Comparison of ENCODE assay signal across 27 mouse cellular contexts in the genomic region with DNA sequence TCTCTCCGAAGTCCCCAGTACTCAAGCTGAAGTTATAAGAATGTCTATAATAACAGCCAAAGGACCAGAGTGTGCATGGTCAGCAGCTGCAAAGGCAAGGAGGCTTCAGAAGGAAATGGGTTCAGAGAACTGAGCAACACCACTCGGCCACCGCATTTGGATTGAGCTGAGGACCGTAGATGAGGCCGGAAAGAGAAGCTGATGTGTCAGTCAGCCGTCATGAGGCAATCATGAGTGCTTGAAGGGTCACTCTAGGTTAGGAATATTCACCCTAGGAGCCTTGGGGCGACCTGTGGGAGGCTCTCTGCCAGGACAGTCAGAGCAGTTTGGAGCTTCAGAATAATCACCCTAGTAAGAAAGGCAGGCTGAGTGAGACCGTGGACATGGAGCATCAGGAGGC. TPM values are rescaled to one million over a fixed set of nuclear protein-coding genes. Genes with fewer than 3 reads are reported as not detected.
DNase-seq lines count a peak whose midpoint lies in the region; ATAC-seq and TF ChIP-seq lines count a peak whose summit lies in the region.
"Had no signal": no experiment of that assay in that cellular context is flagged by ENCODE, and none has a peak within 500 bp of the region (broad histone marks: within the 10 kb centered on the region; RNA-seq: fewer than 3 reads in every experiment).

No protein-coding gene starts in this region.

- TF ChIP-seq POLR2A in bone marrow macrophage, adult 2 months (IDR thresholded peaks at IDR 0.05; ENCODE audit: borderline replicate concordance, low read depth, low read length) = no peak
- no peak for TF ChIP-seq POLR2A in cerebellum, adult 2 months (IDR thresholded peaks at IDR 0.05; ENCODE audit: borderline replicate concordance, insufficient read depth, low read length)

- no peak overlapping the region for H3K4me2 ChIP-seq in forebrain, embryonic 14.5 days (ENCODE audit: low read length)
- H3K4me2 ChIP-seq: forebrain, embryonic 12.5 days; heart, embryonic 11.5 days; hindbrain, embryonic 14.5 days; intestine, embryonic 15.5 days had no signal

- peak overlapping the region; percentile 93 for H3K27ac ChIP-seq in bone marrow macrophage, adult 2 months (ENCODE audit: insufficient read depth, low read depth, low read length)
- no peak overlapping the region for H3K27ac ChIP-seq in forebrain, embryonic 14.5 days (ENCODE audit: low read depth, low read length)
- H3K27ac ChIP-seq in cerebellum, adult 2 months (ENCODE audit: insufficient read depth, low read length) = no peak overlapping the region
- H3K27ac ChIP-seq: forebrain, embryonic 12.5 days; hindbrain, embryonic 14.5 days; intestine, embryonic 15.5 days; midbrain, embryonic 10.5 days had no signal

- peak; percentile 68 for ATAC-seq in granulocyte monocyte progenitor cell, adult 5-6 weeks (replicated peaks; ENCODE audit: poor library complexity, severe bottlenecking)
- ATAC-seq in megakaryocyte, adult 5-6 weeks (ENCODE audit: poor library complexity, severe bottlenecking) = peak; percentile 39
- ATAC-seq in forebrain, embryonic 14.5 days = no peak
- ATAC-seq: intestine, embryonic 15.5 days had no signal

- no peak overlapping the region for H3K4me3 ChIP-seq in bone marrow macrophage, adult 2 months (ENCODE audit: insufficient read depth, low read length)
- no peak overlapping the region for H3K4me3 ChIP-seq in forebrain, embryonic 14.5 days (ENCODE audit: low read depth, low read length)
- H3K4me3 ChIP-seq in cerebellum, adult 2 months (replicated peaks; ENCODE audit: insufficient read depth, low read depth, low read length) = no peak overlapping the region
- H3K4me3 ChIP-seq: forebrain, embryonic 12.5 days; intestine, embryonic 15.5 days; midbrain, embryonic 10.5 days had no signal

- H3K36me3 ChIP-seq in forebrain, embryonic 14.5 days (ENCODE audit: control insufficient read depth, insufficient read depth, low read length) = no peaks in the 10 kb centered on the region
- H3K36me3 ChIP-seq: intestine, embryonic 15.5 days had no signal

- no peaks in the 10 kb centered on the region for H3K9me3 ChIP-seq in forebrain, embryonic 14.5 days (replicated peaks; ENCODE audit: control insufficient read depth, low read length)
- H3K9me3 ChIP-seq: intestine, embryonic 15.5 days; midbrain, embryonic 10.5 days had no signal

- no peak for TF ChIP-seq CTCF in bone marrow macrophage, adult 2 months (IDR thresholded peaks at IDR 0.05; ENCODE audit: low read depth, low read length)
- no peak for TF ChIP-seq CTCF in cerebellum, adult 2 months (IDR thresholded peaks at IDR 0.05; ENCODE audit: borderline replicate concordance, insufficient read depth, low read depth, low read length)

- H3K27me3 ChIP-seq in forebrain, embryonic 14.5 days (replicated peaks; ENCODE audit: control insufficient read depth, insufficient read depth, low read length) = no peaks in the 10 kb centered on the region
- H3K27me3 ChIP-seq in cerebellum, adult 2 months (ENCODE audit: control insufficient read depth, insufficient read depth, low read length) = no peaks in the 10 kb centered on the region
- H3K27me3 ChIP-seq: forebrain, embryonic 12.5 days; intestine, embryonic 15.5 days had no signal

- no peak overlapping the region for H3K9ac ChIP-seq in forebrain, embryonic 14.5 days (ENCODE audit: low read length)
- H3K9ac ChIP-seq: forebrain, embryonic 12.5 days; hindbrain, embryonic 14.5 days; intestine, embryonic 15.5 days had no signal

- peaks cover 38% of the 10 kb centered on the region for H3K4me1 ChIP-seq in bone marrow macrophage, adult 2 months (ENCODE audit: control insufficient read depth, insufficient read depth, low read length)
- H3K4me1 ChIP-seq in forebrain, embryonic 14.5 days (ENCODE audit: control insufficient read depth, insufficient read depth, low read length) = no peaks in the 10 kb centered on the region
- no peaks in the 10 kb centered on the region for H3K4me1 ChIP-seq in cerebellum, adult 2 months (ENCODE audit: control insufficient read depth, insufficient read depth, low read length)
- H3K4me1 ChIP-seq: forebrain, embryonic 12.5 days; intestine, embryonic 15.5 days; midbrain, embryonic 10.5 days had no signal

- WGBS in forebrain, embryonic 14.5 days = 93% methylated on average over 8 of the region's 8 CpGs
- WGBS in cerebellum, adult 2 months = 89% methylated on average over 8 of the region's 8 CpGs

- peak; percentile 56 for DNase-seq in layer of hippocampus, adult 9-11 months
- DNase-seq in layer of hippocampus, postnatal 10 days (ENCODE audit: low spot score in 2 of 2) = no peak
- DNase-seq in forebrain, embryonic 14.5 days (ENCODE audit: low spot score) = no peak
- no peak for DNase-seq in cerebellum, adult 2 months
- DNase-seq in left cerebral cortex, adult 18-20 months (ENCODE audit: low spot score in 2 of 2) = no peak
- DNase-seq: adrenal gland, adult 2 months; cerebellum, adult 11-12 months; gastrocnemius, postnatal 25 days; kidney, adult 9 months; left cerebral cortex, postnatal 4 days; lung, adult 18-20 months; lung, postnatal 14 days; retina, postnatal 1 day had no signal

RNA-seq across cellular contexts. Expression of a gene that starts 55.4 kb away (rescaled TPM):
- total RNA-seq in layer of hippocampus, postnatal 10 days (2021) = not detected
- not detected in 2 replicates for polyA plus RNA-seq in bone marrow macrophage, adult 2 months (2012; ENCODE audit: insufficient read depth, insufficient read length, missing spikeins)
- 0.49 TPM in 1 of 2 replicates, not detected in the other for total RNA-seq in granulocyte monocyte progenitor cell, adult 5-6 weeks (2014; fragmentation: Nextera tagmentation)
- total RNA-seq in granulocyte monocyte progenitor cell, adult 5-6 weeks (2017) = not detected in 2 replicates
- total RNA-seq in megakaryocyte, adult 5-6 weeks (2015) = not detected in 2 replicates
- total RNA-seq in megakaryocyte, adult 5-6 weeks (2017) = not detected in 2 replicates
- not detected in 2 replicates for polyA plus RNA-seq in forebrain, embryonic 14.5 days (2014; fragmentation: Nextera tagmentation; extraction: Ambion mirVana)
- polyA plus RNA-seq in cerebellum, adult 2 months (2012; rRNA removed) = not detected in 2 replicates
- not detected for total RNA-seq in left cerebral cortex, adult 18-20 months (2021)
- total RNA-seq: adrenal gland, adult 2 months; gastrocnemius, postnatal 25 days; heart, postnatal 25 days; left cerebral cortex, postnatal 4 days; midbrain, postnatal 0 days had no signal
- polyA plus RNA-seq: adrenal gland, adult 2 months; C2C12; cortical plate, adult 2 months; embryonic facial prominence, embryonic 11.5 days; forebrain, embryonic 12.5 days; heart, embryonic 11.5 days; hindbrain, embryonic 14.5 days; intestine, embryonic 15.5 days; large intestine, adult 2 months; midbrain, postnatal 0 days had no signal
